Mouse (Mus musculus): ENCODE data around the gene Nt5c2. TPM values are rescaled to one million over a fixed set of nuclear protein-coding genes. Genes with fewer than 3 reads are reported as not detected.

Gene Nt5c2
- total and polyA plus RNA-seq, 2 experiments from 2014 or later: 64.1 to 81.8 TPM

GRCm38 (mm10) chr19:46869526-46869925, 145.4 kb downstream of the Nt5c2 start:
- Histone ChIP-seq H3K4me2 (ENCODE audit: low read depth, low read length, poor library complexity, severe bottlenecking) (no peak overlapping the region), H3K9ac (replicated peaks; ENCODE audit: low read length, poor library complexity, severe bottlenecking) (no peak overlapping the region), H3K4me3 (ENCODE audit: low read depth, low read length) (no peak overlapping the region), H3K4me1 (ENCODE audit: insufficient read depth, low read length) (no peaks in the 10 kb centered on the region), H3K27me3 (ENCODE audit: insufficient read depth, low read length) (no peaks in the 10 kb centered on the region), H3K36me3 (ENCODE audit: insufficient read depth, low read length) (peaks cover 6% of the 10 kb centered on the region), H3K9me3 (ENCODE audit: low read length) (no peaks in the 10 kb centered on the region), H3K27ac (ENCODE audit: low read depth, low read length) (no peak overlapping the region)
- ATAC-seq (ENCODE audit: low FRiP score): peak; percentile 75; the same call in 1 of the 2 replicates
- peak; percentile 96 for TF ChIP-seq CTCF (IDR thresholded peaks at IDR 0.05)
- 10% methylated on average over 6 of the region's 6 CpGs for WGBS
- peak; percentile 83 for DNase-seq (ENCODE audit: low spot score)

- DNase-seq (ENCODE audit: low spot score) (no peak), ATAC-seq (ENCODE audit: low FRiP score) (no peak)
- Histone ChIP-seq H3K36me3 (ENCODE audit: insufficient read depth, low read length) (peaks cover 6% of the 10 kb centered on the region), H3K9me3 (ENCODE audit: low read length) (no peaks in the 10 kb centered on the region), H3K4me1 (ENCODE audit: insufficient read depth, low read length) (no peaks in the 10 kb centered on the region), H3K27me3 (ENCODE audit: insufficient read depth, low read length) (no peaks in the 10 kb centered on the region), H3K4me3 (ENCODE audit: low read depth, low read length) (no peak overlapping the region), H3K9ac (replicated peaks; ENCODE audit: low read length, poor library complexity, severe bottlenecking) (no peak overlapping the region), H3K4me2 (ENCODE audit: low read depth, low read length, poor library complexity, severe bottlenecking) (no peak overlapping the region), H3K27ac (ENCODE audit: low read depth, low read length) (no peak overlapping the region)
- 62% methylated on average over 11 of the region's 11 CpGs for WGBS
- TF ChIP-seq CTCF (IDR thresholded peaks at IDR 0.05): no peak
Measured at GRCm38 (mm10) chr19:46869049-46869448, 145.9 kb downstream of the Nt5c2 start.

GRCm38 (mm10) chr19:46865381-46865780, 149.6 kb downstream of the Nt5c2 start:
- Histone ChIP-seq H3K9me3 (ENCODE audit: low read length) (no peaks in the 10 kb centered on the region), H3K4me1 (ENCODE audit: insufficient read depth, low read length) (no peaks in the 10 kb centered on the region), H3K4me3 (ENCODE audit: low read depth, low read length) (no peak overlapping the region), H3K36me3 (ENCODE audit: insufficient read depth, low read length) (peaks cover 6% of the 10 kb centered on the region), H3K27ac (ENCODE audit: low read depth, low read length) (no peak overlapping the region), H3K9ac (replicated peaks; ENCODE audit: low read length, poor library complexity, severe bottlenecking) (no peak overlapping the region), H3K4me2 (ENCODE audit: low read depth, low read length, poor library complexity, severe bottlenecking) (no peak overlapping the region), H3K27me3 (ENCODE audit: insufficient read depth, low read length) (no peaks in the 10 kb centered on the region)
- DNase-seq (ENCODE audit: low spot score) (no peak), ATAC-seq (ENCODE audit: low FRiP score) (no peak)
- no peak for TF ChIP-seq CTCF (IDR thresholded peaks at IDR 0.05)
- 83% methylated on average over 4 of the region's 4 CpGs for WGBS

DNA sequence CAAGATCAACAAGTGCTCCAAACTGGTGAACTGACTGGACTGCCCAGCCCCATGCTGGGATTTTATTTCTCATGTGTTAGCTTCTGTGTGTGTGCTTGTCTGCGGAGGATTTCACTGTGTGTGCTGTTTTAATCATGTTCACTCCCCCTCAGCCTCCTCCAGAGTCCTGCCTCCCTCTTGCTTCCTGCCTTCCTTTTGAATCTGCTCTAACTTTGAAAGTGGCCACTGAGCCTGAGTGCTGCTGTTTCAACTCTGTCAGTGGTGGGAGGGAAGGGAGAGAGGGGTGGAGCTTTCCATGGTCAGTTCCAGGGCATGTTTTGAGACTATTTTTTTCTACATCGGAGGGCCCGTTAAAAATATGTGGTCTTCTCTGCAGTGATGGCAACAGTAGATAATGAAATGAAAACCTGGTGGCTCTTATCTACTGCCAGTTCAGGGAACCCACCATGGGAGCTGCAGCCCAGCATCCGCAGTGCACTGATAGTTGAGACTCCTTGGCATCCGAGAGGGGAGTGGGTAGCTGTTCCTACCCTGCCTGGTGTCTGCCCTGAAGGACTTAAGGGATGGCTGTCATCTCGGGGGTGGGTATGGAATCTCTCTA, 150.1 kb downstream of the Nt5c2 start:
- Histone ChIP-seq H3K4me2 (ENCODE audit: low read depth, low read length, poor library complexity, severe bottlenecking) (no peak overlapping the region), H3K36me3 (ENCODE audit: insufficient read depth, low read length) (peaks cover 6% of the 10 kb centered on the region), H3K4me3 (ENCODE audit: low read depth, low read length) (no peak overlapping the region), H3K9me3 (ENCODE audit: low read length) (no peaks in the 10 kb centered on the region), H3K27ac (ENCODE audit: low read depth, low read length) (no peak overlapping the region), H3K4me1 (ENCODE audit: insufficient read depth, low read length) (no peaks in the 10 kb centered on the region), H3K27me3 (ENCODE audit: insufficient read depth, low read length) (no peaks in the 10 kb centered on the region), H3K9ac (replicated peaks; ENCODE audit: low read length, poor library complexity, severe bottlenecking) (no peak overlapping the region)
- DNase-seq (ENCODE audit: low spot score) (no peak), ATAC-seq (ENCODE audit: low FRiP score) (no peak)
- TF ChIP-seq CTCF (IDR thresholded peaks at IDR 0.05): no peak
- WGBS: 80% methylated on average over 6 of the region's 6 CpGs

- no peak for TF ChIP-seq CTCF (IDR thresholded peaks at IDR 0.05)
- 57% methylated on average over 6 of the region's 6 CpGs for WGBS
- ATAC-seq (ENCODE audit: low FRiP score): no peak
Measured at GRCm38 (mm10) chr19:46864079-46864478, 150.9 kb downstream of the Nt5c2 start.

DNA sequence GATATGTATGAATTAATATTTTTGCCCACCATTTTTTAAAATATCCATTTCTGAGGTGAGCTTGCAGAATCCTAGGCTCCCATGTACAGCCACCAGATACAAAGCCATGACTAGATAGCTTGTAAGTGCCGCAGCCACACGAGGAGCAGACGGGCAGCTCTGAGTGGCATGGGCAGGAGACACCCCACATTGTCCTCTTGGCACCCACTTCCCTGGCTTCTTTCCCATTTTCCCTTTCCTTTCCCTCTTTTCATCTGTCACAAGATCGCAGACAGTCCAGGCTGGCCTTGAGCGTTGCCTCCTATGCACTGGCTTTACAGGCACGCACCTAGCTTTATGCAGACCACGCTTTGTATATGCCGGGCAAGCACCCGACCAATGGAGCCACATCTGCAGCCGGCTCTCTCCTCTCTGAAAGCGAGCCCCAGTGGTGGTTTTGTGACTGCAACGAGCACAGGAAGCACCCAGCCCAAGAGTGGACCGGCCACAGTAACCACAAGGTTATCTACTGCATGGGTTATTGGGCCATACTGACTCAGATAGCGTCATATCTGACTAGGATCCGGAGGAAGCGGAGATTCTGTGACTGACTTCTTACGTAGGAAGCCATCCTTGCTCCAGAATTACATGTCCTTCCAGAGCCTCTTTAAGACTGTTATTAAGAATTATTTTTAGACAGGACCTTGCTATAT, 151.6 kb downstream of the Nt5c2 start:
- Histone ChIP-seq H3K9ac (replicated peaks; ENCODE audit: low read length, poor library complexity, severe bottlenecking) (no peak overlapping the region), H3K4me3 (ENCODE audit: low read depth, low read length) (no peak overlapping the region), H3K4me2 (ENCODE audit: low read depth, low read length, poor library complexity, severe bottlenecking) (no peak overlapping the region), H3K36me3 (ENCODE audit: insufficient read depth, low read length) (peaks cover 4% of the 10 kb centered on the region; the same call in 1 of the 2 replicates), H3K27ac (ENCODE audit: low read depth, low read length) (no peak overlapping the region), H3K4me1 (ENCODE audit: insufficient read depth, low read length) (no peaks in the 10 kb centered on the region), H3K9me3 (ENCODE audit: low read length) (no peaks in the 10 kb centered on the region), H3K27me3 (ENCODE audit: insufficient read depth, low read length) (no peaks in the 10 kb centered on the region)
- no peak for TF ChIP-seq CTCF (IDR thresholded peaks at IDR 0.05)
- no peak for ATAC-seq (ENCODE audit: low FRiP score)
- WGBS: 83% methylated on average over 17 of the region's 17 CpGs
- DNase-seq (ENCODE audit: low spot score): no peak

More at GRCm38 (mm10) chr19:46864079-46864478, 150.9 kb downstream of the Nt5c2 start:
- H3K27me3 ChIP-seq (ENCODE audit: insufficient read depth, low read length): no peaks in the 10 kb centered on the region
- DNase-seq (ENCODE audit: low spot score): no peak
- peaks cover 6% of the 10 kb centered on the region for H3K36me3 ChIP-seq (ENCODE audit: insufficient read depth, low read length)
- no peaks in the 10 kb centered on the region for H3K9me3 ChIP-seq (ENCODE audit: low read length)
- no peak overlapping the region for H3K4me3 ChIP-seq (ENCODE audit: low read depth, low read length)
- H3K4me2 ChIP-seq (ENCODE audit: low read depth, low read length, poor library complexity, severe bottlenecking): no peak overlapping the region
- H3K27ac ChIP-seq (ENCODE audit: low read depth, low read length): no peak overlapping the region
- H3K9ac ChIP-seq (replicated peaks; ENCODE audit: low read length, poor library complexity, severe bottlenecking): no peak overlapping the region
- H3K4me1 ChIP-seq (ENCODE audit: insufficient read depth, low read length): no peaks in the 10 kb centered on the region

All from midbrain, postnatal 0 days (tissue).